Mouse (Mus musculus): ENCODE measurements around the gene Nutm1.

DNA sequence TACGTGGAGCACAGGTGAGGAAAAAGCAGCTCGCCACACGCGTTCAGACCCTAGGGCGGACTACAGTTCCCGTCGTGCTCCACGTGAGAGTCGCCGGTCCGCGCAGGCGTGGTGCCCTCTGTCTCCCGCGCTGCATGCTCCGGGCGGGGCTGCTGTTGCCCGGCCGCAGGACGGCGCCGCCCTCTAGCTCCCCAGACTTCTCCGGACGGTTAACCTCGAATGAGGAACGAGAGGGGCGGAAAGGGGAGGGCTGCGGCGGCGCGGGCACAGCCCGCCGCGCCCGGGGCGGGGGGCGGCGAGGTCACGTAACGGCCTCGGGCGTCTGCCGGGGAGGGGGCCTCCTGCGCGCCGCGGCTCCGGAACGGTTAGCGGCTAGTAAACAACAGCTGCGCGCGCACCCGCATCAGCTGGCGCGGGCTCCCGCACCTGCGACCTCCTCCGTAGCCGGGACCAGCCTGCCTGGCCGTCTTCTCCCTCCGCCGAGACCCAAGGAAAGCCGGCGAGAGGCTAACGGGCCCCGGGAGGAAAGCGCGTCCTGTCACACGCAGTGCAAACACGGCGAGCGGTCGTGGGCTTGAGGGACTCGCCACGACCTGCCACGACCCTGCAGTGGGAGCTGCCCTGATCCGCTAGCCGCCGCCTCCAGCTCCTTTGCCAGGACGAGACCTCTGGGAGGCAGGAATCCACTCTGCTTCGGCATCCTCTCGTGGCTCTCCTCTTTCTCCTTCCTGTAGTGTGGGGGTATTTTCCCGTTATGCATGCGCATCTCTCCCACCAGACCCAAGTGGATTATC, 6.6 kb upstream of the Nutm1 start, which contains the start of gene Slc12a6:
- TF ChIP-seq POLR2A (IDR thresholded peaks at IDR 0.05; ENCODE audit: insufficient read depth, low read depth, low read length) (peak; percentile 51), CTCF (IDR thresholded peaks at IDR 0.05; ENCODE audit: insufficient read depth, low read depth, low read length) (no peak)

Measured in olfactory bulb, adult 2 months (tissue).